ENCODE assay signal across 9 mouse cellular contexts in the genomic region with DNA sequence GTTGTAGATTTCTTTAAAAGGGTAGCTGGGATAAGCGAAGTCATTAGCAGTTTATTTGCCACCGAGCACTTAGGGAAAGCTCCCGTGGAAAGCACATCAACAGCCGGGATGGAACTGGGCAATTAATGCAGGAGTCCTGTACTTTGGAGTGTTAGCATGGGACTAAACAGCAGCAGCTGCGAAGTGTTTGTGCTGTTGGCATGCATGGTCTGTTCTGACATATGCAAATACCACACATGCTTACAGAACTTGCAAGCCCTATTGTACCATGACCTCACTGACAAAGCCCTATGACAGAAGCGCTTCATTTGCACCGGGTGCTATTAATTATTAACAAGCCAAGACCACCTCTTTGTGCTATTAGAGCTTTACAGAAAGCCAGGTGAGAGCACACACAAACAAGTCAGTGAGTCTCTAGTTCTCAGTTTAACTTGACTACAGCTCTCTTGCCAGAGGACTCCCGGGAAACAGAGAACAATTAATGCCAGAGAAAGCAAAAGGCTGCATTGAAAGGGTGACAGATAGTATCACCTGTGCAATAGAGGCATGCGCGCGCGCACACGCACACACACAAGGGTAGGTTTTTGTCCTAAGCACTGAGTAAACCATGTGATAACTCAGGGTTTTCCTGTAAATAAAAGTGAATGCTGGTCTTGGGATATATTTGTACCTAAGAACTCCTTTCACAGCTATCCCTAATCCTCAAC.
A peak's percentile ranks its signal among the peaks of the same experiment; 100 is the strongest.
DNase-seq lines count a peak whose midpoint lies in the region; ATAC-seq and TF ChIP-seq lines count a peak whose summit lies in the region.
"Had no signal": no experiment of that assay in that cellular context is flagged by ENCODE, and none has a peak within 500 bp of the region (broad histone marks: within the 10 kb centered on the region; RNA-seq: fewer than 3 reads in every experiment).

No protein-coding gene starts in this region.

- H3K9me3 ChIP-seq in forebrain, embryonic 12.5 days = no peaks in the 10 kb centered on the region
- no peaks in the 10 kb centered on the region for H3K9me3 ChIP-seq in kidney, embryonic 14.5 days (ENCODE audit: control insufficient read depth, low read length)
- no peaks in the 10 kb centered on the region for H3K9me3 ChIP-seq in midbrain, embryonic 16.5 days (replicated peaks; ENCODE audit: control insufficient read depth, low read length, poor library complexity, severe bottlenecking)

- TF ChIP-seq POLR2A in heart, adult 2 months (IDR thresholded peaks at IDR 0.05; ENCODE audit: insufficient read depth, low read depth, low read length) = no peak

- H3K9ac ChIP-seq in heart, adult 2 months (ENCODE audit: low read depth, low read length) = no peak overlapping the region
- H3K9ac ChIP-seq in forebrain, embryonic 12.5 days = no peak overlapping the region
- no peak overlapping the region for H3K9ac ChIP-seq in kidney, embryonic 14.5 days (ENCODE audit: low read depth, low read length)
- no peak overlapping the region for H3K9ac ChIP-seq in midbrain, embryonic 16.5 days (ENCODE audit: low read depth, low read length)

- no peaks in the 10 kb centered on the region for H3K79me2 ChIP-seq in heart, adult 2 months (replicated peaks; ENCODE audit: control insufficient read depth, insufficient read depth, low read length)

- intact Hi-C loops in heart, adult 2 months (cut with DNase I) = no loop called here
- intact Hi-C loops in left cerebral cortex, postnatal 25 days (cut with DNase I) = no loop called here

- DNase-seq in heart, postnatal 4 days = peak; percentile 11
- DNase-seq in heart, adult 2 months = no peak
- no peak for DNase-seq in cerebellum, adult 9-10 months
- no peak for DNase-seq in adrenal gland, adult (ENCODE audit: inconsistent age in 2 of 2, low spot score in 1 of 2)
- DNase-seq in left cerebral cortex, postnatal 25 days (ENCODE audit: low spot score in 2 of 2) = no peak
- DNase-seq: cerebellum, adult 11-12 months had no signal

- H3K4me3 ChIP-seq in heart, adult 2 months = no peak overlapping the region
- no peak overlapping the region for H3K4me3 ChIP-seq in forebrain, embryonic 12.5 days (replicated peaks)
- H3K4me3 ChIP-seq in kidney, embryonic 14.5 days (ENCODE audit: low read length) = no peak overlapping the region
- H3K4me3 ChIP-seq in midbrain, embryonic 16.5 days (ENCODE audit: low read depth, low read length) = no peak overlapping the region

- no peaks in the 10 kb centered on the region for H3K36me3 ChIP-seq in heart, adult 2 months (ENCODE audit: control insufficient read depth, insufficient read depth, low read length)
- H3K36me3 ChIP-seq in forebrain, embryonic 12.5 days (replicated peaks) = no peaks in the 10 kb centered on the region
- H3K36me3 ChIP-seq in kidney, embryonic 14.5 days (ENCODE audit: control insufficient read depth, insufficient read depth, low read length) = no peaks in the 10 kb centered on the region
- no peaks in the 10 kb centered on the region for H3K36me3 ChIP-seq in midbrain, embryonic 16.5 days (ENCODE audit: control insufficient read depth, insufficient read depth, low read length)

- H3K4me1 ChIP-seq in heart, adult 2 months (ENCODE audit: control insufficient read depth, insufficient read depth, low read length) = no peaks in the 10 kb centered on the region
- H3K4me1 ChIP-seq in forebrain, embryonic 12.5 days = peaks cover 6% of the 10 kb centered on the region
- H3K4me1 ChIP-seq in kidney, embryonic 14.5 days (ENCODE audit: control insufficient read depth, insufficient read depth, low read length) = no peaks in the 10 kb centered on the region
- H3K4me1 ChIP-seq in midbrain, embryonic 16.5 days (ENCODE audit: control insufficient read depth, insufficient read depth, low read length) = peaks cover 6% of the 10 kb centered on the region

- no peaks in the 10 kb centered on the region for H3K27me3 ChIP-seq in heart, adult 2 months (ENCODE audit: control insufficient read depth, insufficient read depth, low read length)
- H3K27me3 ChIP-seq in forebrain, embryonic 12.5 days = no peaks in the 10 kb centered on the region
- no peaks in the 10 kb centered on the region for H3K27me3 ChIP-seq in kidney, embryonic 14.5 days (ENCODE audit: control insufficient read depth, insufficient read depth, low read length)
- no peaks in the 10 kb centered on the region for H3K27me3 ChIP-seq in midbrain, embryonic 16.5 days (ENCODE audit: control insufficient read depth, insufficient read depth, low read depth, low read length)

- no peak for TF ChIP-seq CTCF in heart, adult 2 months (IDR thresholded peaks at IDR 0.05)

- 70% methylated on average over 13 of the region's 13 CpGs for WGBS in heart, adult 2 months
- WGBS in forebrain, embryonic 12.5 days = 47% methylated on average over 13 of the region's 13 CpGs
- WGBS in kidney, embryonic 14.5 days = 77% methylated on average over 13 of the region's 13 CpGs
- WGBS in midbrain, embryonic 16.5 days = 52% methylated on average over 13 of the region's 13 CpGs

- no peak for TF ChIP-seq EP300 in heart, adult 2 months (IDR thresholded peaks at IDR 0.05; ENCODE audit: insufficient read depth, low read depth, low read length)

- no peak overlapping the region for H3K4me2 ChIP-seq in forebrain, embryonic 12.5 days
- H3K4me2 ChIP-seq in kidney, embryonic 14.5 days (replicated peaks; ENCODE audit: low read depth, low read length) = no peak overlapping the region
- peak overlapping the region; percentile 25 for H3K4me2 ChIP-seq in midbrain, embryonic 16.5 days (ENCODE audit: low read length)

- peak; percentile 96 for ATAC-seq in forebrain, embryonic 12.5 days (ENCODE audit: low FRiP score)
- ATAC-seq in kidney, embryonic 14.5 days (ENCODE audit: low FRiP score, low TSS enrichment) = peak; percentile 69; the same call in 1 of the 2 replicates
- peak; percentile 83 for ATAC-seq in midbrain, embryonic 16.5 days

- no peak overlapping the region for H3K27ac ChIP-seq in heart, adult 2 months
- H3K27ac ChIP-seq in forebrain, embryonic 12.5 days = no peak overlapping the region
- H3K27ac ChIP-seq in kidney, embryonic 14.5 days (ENCODE audit: low read depth, low read length) = no peak overlapping the region
- no peak overlapping the region for H3K27ac ChIP-seq in midbrain, embryonic 16.5 days (ENCODE audit: low read length)
